Mouse (Mus musculus) heart, embryonic 11.5 days (tissue): ENCODE results near the gene Ppp1r11. TPM values are rescaled to one million over a fixed set of nuclear protein-coding genes. Genes with fewer than 3 reads are reported as not detected.
"Not testable (repeated sequence)": the region's sequence is repeated elsewhere in the genome, so short reads cannot be mapped to it uniquely, and the experiment has no call there.

Experiments used
- ATAC-seq: fragments of 200-750 bp; cut with Nextera tagmentation; replicated peaks from 2 replicates; pipeline ENCODE4 v1.8.0; 2017; ENCODE audit warnings: moderate library complexity; ENCODE audit not compliant: insufficient number of reproducible peaks, low FRiP score, low TSS enrichment
- H3K27ac ChIP-seq: fragments of 300-500 bp; sonication (generic); 2 replicates; pipeline ENCODE4 v1.5.1; 2014; ENCODE audit warnings: mild to moderate bottlenecking, low read depth, low read length
- H3K27me3 ChIP-seq: fragments of 300-500 bp; sonication (generic); 2 replicates; pipeline ENCODE4 v1.6.1; 2014; ENCODE audit warnings: mild to moderate bottlenecking, low read length, mixed read lengths; ENCODE audit not compliant: control insufficient read depth, insufficient read depth
- H3K36me3 ChIP-seq: fragments of 300-500 bp; sonication (generic); 2 replicates; pipeline ENCODE4 v1.6.1; 2014; ENCODE audit warnings: mild to moderate bottlenecking, low read length, moderate library complexity, mixed read lengths; ENCODE audit not compliant: control insufficient read depth, insufficient read depth
- H3K4me1 ChIP-seq: fragments of 300-500 bp; sonication (generic); 2 replicates; pipeline ENCODE4 v1.6.1; 2014; ENCODE audit warnings: low read length; ENCODE audit not compliant: control insufficient read depth, insufficient read depth
- H3K4me2 ChIP-seq: fragments of 300-500 bp; sonication (generic); 2 replicates; pipeline ENCODE4 v1.6.1; 2014; ENCODE audit warnings: mild to moderate bottlenecking, moderate library complexity
- H3K4me3 ChIP-seq: fragments of 300-500 bp; sonication (generic); 2 replicates; pipeline ENCODE4 v1.5.1; 2014; ENCODE audit warnings: low read depth, low read length
- H3K9ac ChIP-seq: fragments of 300-500 bp; sonication (generic); 2 replicates; pipeline ENCODE4 v1.6.1; 2014; ENCODE audit warnings: mild to moderate bottlenecking, low read depth, low read length, moderate library complexity
- H3K9me3 ChIP-seq: fragments of 300-500 bp; sonication (generic); replicated peaks from 2 replicates; pipeline ENCODE4 v1.6.1; 2016; ENCODE audit warnings: low read length; ENCODE audit not compliant: control insufficient read depth
- WGBS: fragments of 180-500 bp; shearing (Covaris S2); extraction: QIAGEN DNeasy Blood & Tissue Kit; methylation state at CpG from one replicate; pipeline ENCODE4 v1.1.7; 2014; ENCODE audit not compliant: insufficient replicate concordance; 5-methylcytosine and 5-hydroxymethylcytosine counted together
- polyA plus RNA-seq: library from polyadenylated mRNA; unstranded; fragments of >200 nt; fragmentation: Nextera tagmentation; extraction: Ambion mirVana; gene quantifications from 2 replicates; pipeline ENCODE4 v1.2.1, GENCODE M21; 2014

Gene Ppp1r11
- polyA plus RNA-seq, 1 experiment from 2014 or later, result 97.4 TPM

GRCm38 (mm10) chr17:36990630-36991029, 39.1 kb upstream of the Ppp1r11 start:
- ATAC-seq, H3K9me3 ChIP-seq, H3K4me2 ChIP-seq, H3K4me3 ChIP-seq, H3K4me1 ChIP-seq, H3K9ac ChIP-seq, H3K36me3 ChIP-seq, H3K27ac ChIP-seq: not testable (repeated sequence)
- H3K27me3 ChIP-seq, result peaks cover 26% of the 10 kb centered on the region
- WGBS, result 73% methylated on average over 6 of the region's 6 CpGs

- peak within 1 kb of the TSS; percentile 60 for H3K4me2 ChIP-seq
- peak within 1 kb of the TSS; percentile 22; the same call in 1 of the 2 replicates for H3K9ac ChIP-seq
- H3K9me3 ChIP-seq, result no peaks in the 10 kb centered on the region
- 19% methylated on average over 5 of the region's 5 CpGs for WGBS
- H3K36me3 ChIP-seq, result no peaks in the 10 kb centered on the region
- peak within 1 kb of the TSS; percentile 34 for H3K4me3 ChIP-seq
- H3K27ac ChIP-seq, result no peak within 1 kb of the TSS
- no peak for ATAC-seq
- H3K27me3 ChIP-seq, result peaks cover 26% of the 10 kb centered on the region
- H3K4me1 ChIP-seq, result no peaks in the 10 kb centered on the region; the same call in 1 of the 2 replicates
These were observed 37.9 kb upstream of the Ppp1r11 start, which contains the start of gene H2-M5 for GRCm38 (mm10) chr17:36989437-36989836. H2-M5 (minus strand) TSS chr17:36989537.

GRCm38 (mm10) chr17:36988475-36988874, 36.9 kb upstream of the Ppp1r11 start:
- 8% methylated on average over 24 of the region's 24 CpGs for WGBS
- Histone ChIP-seq H3K9ac (peak overlapping the region; percentile 22; the same call in 1 of the 2 replicates), H3K36me3 (no peaks in the 10 kb centered on the region), H3K4me3 (peak overlapping the region; percentile 34), H3K9me3 (no peaks in the 10 kb centered on the region), H3K27ac (no peak overlapping the region), H3K4me2 (peak overlapping the region; percentile 60), H3K27me3 (peaks cover 26% of the 10 kb centered on the region), H3K4me1 (no peaks in the 10 kb centered on the region; the same call in 1 of the 2 replicates)
- no peak for ATAC-seq

GRCm38 (mm10) chr17:36982253-36983155, 31.0 kb upstream of the Ppp1r11 start:
- no peak overlapping the region for H3K27ac ChIP-seq
- ATAC-seq, result no peak

GRCm38 (mm10) chr17:36981845-36982244, 30.3 kb upstream of the Ppp1r11 start:
- Histone ChIP-seq H3K9me3 (no peaks in the 10 kb centered on the region), H3K4me3 (peak overlapping the region; percentile 32), H3K27me3 (peaks cover 7% of the 10 kb centered on the region; the same call in 1 of the 2 replicates), H3K4me1 (peaks cover 4% of the 10 kb centered on the region; the same call in 1 of the 2 replicates), H3K27ac (no peak overlapping the region), H3K9ac (peak overlapping the region; percentile 59; the same call in 1 of the 2 replicates), H3K36me3 (no peaks in the 10 kb centered on the region), H3K4me2 (peak overlapping the region; percentile 67)
- ATAC-seq, result no peak
- 3% methylated on average over 4 of the region's 4 CpGs for WGBS

More at GRCm38 (mm10) chr17:36982253-36983155, 31.0 kb upstream of the Ppp1r11 start:
- Histone ChIP-seq H3K4me2 (no peak overlapping the region), H3K27me3 (peaks cover 7% of the 10 kb centered on the region), H3K9me3 (no peaks in the 10 kb centered on the region), H3K9ac (no peak overlapping the region), H3K36me3 (no peaks in the 10 kb centered on the region), H3K4me3 (no peak overlapping the region), H3K4me1 (peaks cover 4% of the 10 kb centered on the region; the same call in 1 of the 2 replicates)
- WGBS, result 28% methylated on average over 5 of the region's 5 CpGs

- Histone ChIP-seq H3K4me1 (peaks cover 4% of the 10 kb centered on the region; the same call in 1 of the 2 replicates), H3K9ac (peak within 1 kb of the TSS; percentile 59), H3K27me3 (peaks cover 3% of the 10 kb centered on the region; the same call in 1 of the 2 replicates), H3K36me3 (no peaks in the 10 kb centered on the region), H3K9me3 (no peaks in the 10 kb centered on the region), H3K4me3 (peak within 1 kb of the TSS; percentile 32), H3K27ac (no peak within 1 kb of the TSS), H3K4me2 (peak within 1 kb of the TSS; percentile 67)
- ATAC-seq, result no peak
- WGBS, result 4% methylated on average over 18 of the region's 18 CpGs
These were observed 29.8 kb upstream of the Ppp1r11 start, which contains the start of gene 2410137M14Rik for GRCm38 (mm10) chr17:36981221-36981813. 2410137M14Rik (minus strand) TSS chr17:36981237.

GRCm38 (mm10) chr17:36973271-36973787, 21.8 kb upstream of the Ppp1r11 start:
- Histone ChIP-seq H3K4me2 (no peak overlapping the region), H3K4me1 (no peaks in the 10 kb centered on the region), H3K27ac (no peak overlapping the region), H3K9ac (no peak overlapping the region), H3K36me3 (no peaks in the 10 kb centered on the region), H3K27me3 (no peaks in the 10 kb centered on the region), H3K4me3 (no peak overlapping the region), H3K9me3 (no peaks in the 10 kb centered on the region)
- ATAC-seq, result no peak
- WGBS, result 65% methylated on average over 8 of the region's 8 CpGs

GRCm38 (mm10) chr17:36972791-36973190, 21.2 kb upstream of the Ppp1r11 start:
- no peak overlapping the region for H3K9ac ChIP-seq
- H3K36me3 ChIP-seq, result no peaks in the 10 kb centered on the region
- no peaks in the 10 kb centered on the region for H3K27me3 ChIP-seq
- no peaks in the 10 kb centered on the region for H3K4me1 ChIP-seq
- no peak overlapping the region for H3K27ac ChIP-seq
- H3K4me3 ChIP-seq, result no peak overlapping the region
- H3K4me2 ChIP-seq, result no peak overlapping the region
- no peaks in the 10 kb centered on the region for H3K9me3 ChIP-seq
- no peak for ATAC-seq
- WGBS, result 83% methylated on average over 3 of the region's 3 CpGs
